Mouse (Mus musculus) heart, embryonic 14.5 days (tissue): ENCODE measurements around the gene Gpr18. TPM values are rescaled to one million over a fixed set of nuclear protein-coding genes. Genes with fewer than 3 reads are reported as not detected.

Experiments
- ATAC-seq: fragments of 200-750 bp; cut with Nextera tagmentation; 2 replicates; pipeline ENCODE4 v1.8.0; 2017; ENCODE audit warnings: low read depth, moderate TSS enrichment; ENCODE audit not compliant: insufficient number of reproducible peaks, insufficient read depth, low FRiP score
- H3K27ac ChIP-seq, 2 experiments: fragments of 200-500 bp in 1 of 2; fragments of 300-500 bp in 1 of 2; sonication (generic) in 1 of 2; replicated peaks in 1 of 2; 2 replicates each; pipeline ENCODE4 v1.5.1; 2012 to 2014; ENCODE audit warnings: low read depth in 2 of 2, low read length in 2 of 2, control low read depth in 1 of 2, mild to moderate bottlenecking in 1 of 2, mixed read lengths in 1 of 2; ENCODE audit not compliant: control insufficient read depth in 1 of 2, insufficient read depth in 1 of 2
- H3K27me3 ChIP-seq: fragments of 300-500 bp; sonication (generic); 2 replicates; pipeline ENCODE4 v1.6.1; 2014; ENCODE audit warnings: mild to moderate bottlenecking, low read length, control low read depth; ENCODE audit not compliant: control insufficient read depth, insufficient read depth
- H3K36me3 ChIP-seq: fragments of 300-500 bp; sonication (generic); 2 replicates; pipeline ENCODE4 v1.6.1; 2014; ENCODE audit warnings: mild to moderate bottlenecking, control low read depth, low read length, mixed read lengths; ENCODE audit not compliant: control insufficient read depth, insufficient read depth
- H3K4me1 ChIP-seq, 2 experiments: fragments of 200-500 bp in 1 of 2; fragments of 300-500 bp in 1 of 2; sonication (generic) in 1 of 2; 2 replicates each; pipeline ENCODE4 v1.6.1; 2012 to 2014; ENCODE audit warnings: low read length in 2 of 2, control low read depth in 1 of 2, mixed read lengths in 1 of 2; ENCODE audit not compliant: control insufficient read depth in 2 of 2, insufficient read depth in 2 of 2
- H3K4me2 ChIP-seq: fragments of 300-500 bp; sonication (generic); 2 replicates; pipeline ENCODE4 v1.6.1; 2014; ENCODE audit warnings: mild to moderate bottlenecking, low read length
- H3K4me3 ChIP-seq, 2 experiments: fragments of 200-500 bp in 1 of 2; fragments of 300-500 bp in 1 of 2; sonication (generic) in 1 of 2; 2 replicates each; pipeline ENCODE4 v1.5.1; 2012 to 2014; ENCODE audit warnings: low read length in 2 of 2, mild to moderate bottlenecking in 2 of 2, control low read depth in 1 of 2, low read depth in 1 of 2, moderate library complexity in 1 of 2; ENCODE audit not compliant: control insufficient read depth in 1 of 2, insufficient read depth in 1 of 2
- H3K9ac ChIP-seq: fragments of 300-500 bp; sonication (generic); 2 replicates; pipeline ENCODE4 v1.6.1; 2014; ENCODE audit warnings: mild to moderate bottlenecking, low read length
- H3K9me3 ChIP-seq: fragments of 300-500 bp; sonication (generic); 2 replicates; pipeline ENCODE4 v1.6.1; 2016; ENCODE audit warnings: low read length, control low read depth; ENCODE audit not compliant: control insufficient read depth
- WGBS: fragments of 180-500 bp; shearing (Covaris S2); extraction: QIAGEN DNeasy Blood & Tissue Kit; methylation state at CpG from one replicate; pipeline ENCODE4 v1.1.7; 2014; 5-methylcytosine and 5-hydroxymethylcytosine counted together
- polyA plus RNA-seq: library from polyadenylated mRNA; unstranded; fragments of >200 nt; fragmentation: Nextera tagmentation; extraction: Ambion mirVana; gene quantifications from 2 replicates; pipeline ENCODE4 v1.2.1, GENCODE M21; 2014

Gene Gpr18
- polyA plus RNA-seq, 1 experiment from 2014 or later, result not detected

DNA sequence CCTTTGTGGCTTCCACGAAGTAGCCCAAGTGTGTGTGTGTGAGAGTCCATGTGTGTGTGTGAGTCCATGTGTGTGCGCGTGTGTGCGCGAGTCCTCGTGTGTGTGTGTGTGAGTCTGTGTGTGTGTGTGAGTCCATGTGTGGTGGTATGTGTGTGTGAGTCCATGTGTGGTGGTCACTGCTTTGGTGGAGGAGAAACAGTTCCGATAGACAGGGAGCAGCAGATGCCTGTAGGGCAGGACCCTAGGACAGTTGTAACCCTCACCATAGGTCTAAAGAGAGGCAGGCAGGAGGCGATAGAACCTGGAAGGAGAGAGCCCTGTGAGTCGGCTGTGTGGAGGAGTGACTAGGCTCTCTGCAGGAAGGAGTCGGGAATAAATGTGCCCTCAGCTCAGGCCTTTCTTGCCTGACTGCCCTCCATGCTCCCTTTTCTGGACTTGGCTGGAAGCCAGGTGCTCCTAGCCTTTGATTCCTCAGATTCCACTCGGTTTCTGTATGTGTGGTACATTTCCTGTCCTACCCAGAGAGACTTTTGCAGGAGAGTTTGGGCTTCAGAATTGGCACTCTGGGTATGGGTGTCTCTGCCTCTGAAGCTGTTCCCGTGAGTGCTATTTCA is 5.0 kb upstream of the Gpr18 start:
- no peaks in the 10 kb centered on the region for H3K27me3 ChIP-seq
- H3K9me3 ChIP-seq, result no peaks in the 10 kb centered on the region
- no peak overlapping the region for H3K4me3 ChIP-seq
- H3K9ac ChIP-seq, result 0 out of 2 replicates have a peak overlapping the region, but pooled peaks have one; percentile 2
- H3K36me3 ChIP-seq, result peaks cover 18% of the 10 kb centered on the region
- H3K4me1 ChIP-seq, result peaks cover 4 to 23% of the 10 kb centered on the region in 2 experiments
- 60% methylated on average over 12 of the region's 12 CpGs for WGBS
- no peak overlapping the region for H3K4me2 ChIP-seq
- ATAC-seq, result no peak
- H3K27ac ChIP-seq, result peak overlapping the region; percentile 9 to 54; a peak in 1 of 4 replicates

DNA sequence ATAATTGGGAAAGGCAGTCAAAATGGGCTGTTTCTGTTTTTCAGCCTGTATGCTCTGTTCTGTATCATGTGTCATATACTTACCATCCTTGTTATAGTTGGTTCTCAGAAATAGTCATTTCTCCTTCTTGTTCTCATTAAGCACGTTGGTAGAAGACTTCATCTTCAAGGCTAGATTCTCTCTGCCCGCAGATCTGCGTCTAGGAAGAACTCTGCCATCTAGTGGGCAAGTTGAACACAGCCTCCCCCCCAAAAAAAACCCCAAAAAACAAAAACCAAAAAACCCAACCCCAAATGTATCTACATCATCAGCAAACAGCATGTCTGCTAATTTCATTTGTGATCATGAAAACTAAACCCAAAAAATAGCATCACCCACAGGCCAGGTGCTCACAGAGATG is 4.2 kb upstream of the Gpr18 start:
- no peak for ATAC-seq
- H3K4me2 ChIP-seq, result no peak overlapping the region
- H3K9ac ChIP-seq, result no peak overlapping the region
- H3K4me1 ChIP-seq, result peaks cover 4 to 19% of the 10 kb centered on the region in 2 experiments
- H3K27me3 ChIP-seq, result no peaks in the 10 kb centered on the region
- no peak overlapping the region for H3K4me3 ChIP-seq
- H3K27ac ChIP-seq, result no peak overlapping the region
- WGBS, result 19% methylated on average over 3 of the region's 3 CpGs
- no peaks in the 10 kb centered on the region for H3K9me3 ChIP-seq
- peaks cover 18% of the 10 kb centered on the region for H3K36me3 ChIP-seq

DNA sequence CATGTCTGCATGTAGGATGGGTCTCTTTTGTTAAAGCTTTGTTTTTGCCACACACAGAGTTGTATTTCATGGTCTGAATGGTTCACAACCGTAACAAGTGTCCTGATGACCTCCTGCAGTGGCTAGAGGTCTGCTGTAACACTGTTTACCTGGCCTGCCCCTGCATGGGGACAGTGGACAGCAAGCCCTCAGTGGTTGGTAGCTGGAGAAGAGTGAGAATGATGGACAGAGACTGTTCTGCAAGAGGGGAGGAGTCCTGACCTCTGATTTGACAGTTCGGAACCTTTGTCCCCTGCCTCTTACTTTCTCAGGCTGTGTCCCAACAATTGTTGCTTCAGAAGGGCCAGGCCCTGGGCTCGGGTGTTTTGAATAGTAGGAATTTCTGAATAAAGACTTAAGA is 2.7 kb upstream of the Gpr18 start:
- Histone ChIP-seq H3K36me3 (peaks cover 18% of the 10 kb centered on the region), H3K9me3 (no peaks in the 10 kb centered on the region), H3K27ac (no peak overlapping the region), H3K4me2 (no peak overlapping the region), H3K27me3 (no peaks in the 10 kb centered on the region), H3K4me1 (peaks cover 4 to 17% of the 10 kb centered on the region in 2 experiments), H3K4me3 (no peak overlapping the region), H3K9ac (no peak overlapping the region)
- WGBS, result 77% methylated on average over 3 of the region's 3 CpGs
- no peak for ATAC-seq

DNA sequence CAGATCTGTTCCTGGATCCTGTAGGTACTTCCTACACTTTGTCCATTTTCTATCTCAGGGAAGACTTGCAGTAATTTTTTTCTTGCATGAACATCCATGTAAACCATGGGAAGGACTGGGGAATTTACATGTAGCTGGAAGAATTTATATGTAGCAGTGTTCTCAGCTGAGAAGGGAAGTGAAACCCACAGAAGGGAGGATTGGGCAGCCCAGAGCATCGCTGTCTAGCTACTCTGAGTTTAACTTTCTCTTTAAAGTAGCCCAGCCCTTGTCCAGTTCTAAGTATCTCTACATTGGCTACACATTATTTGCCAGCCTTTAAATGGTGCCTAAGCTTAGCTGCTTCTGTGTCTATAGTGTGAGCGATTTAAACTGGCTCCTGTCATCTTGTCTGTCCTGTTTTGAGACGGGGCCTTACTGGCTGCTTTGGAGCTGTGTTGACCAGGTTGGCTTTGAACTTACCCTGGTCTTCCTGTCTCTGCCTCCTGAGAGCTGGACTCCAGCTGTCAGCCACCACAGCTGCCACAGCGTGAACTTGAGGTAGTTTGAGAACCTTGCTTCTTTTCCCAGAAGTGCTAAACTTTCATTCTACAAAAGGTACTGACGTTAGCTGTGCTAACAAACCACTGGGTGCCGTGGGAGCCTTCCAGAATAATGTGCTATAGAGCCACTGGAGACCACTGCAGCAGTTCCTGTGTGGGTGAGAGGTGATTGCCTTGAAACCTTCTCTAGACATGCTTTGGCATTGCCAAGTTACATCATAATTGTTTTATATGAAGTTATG is 922 bp upstream of the Gpr18 start:
- peaks cover 31% of the 10 kb centered on the region for H3K36me3 ChIP-seq
- WGBS, result 84% methylated on average over 6 of the region's 6 CpGs
- H3K9me3 ChIP-seq, result no peaks in the 10 kb centered on the region
- no peaks in the 10 kb centered on the region for H3K27me3 ChIP-seq
- no peak overlapping the region for H3K27ac ChIP-seq
- H3K9ac ChIP-seq, result no peak overlapping the region
- H3K4me2 ChIP-seq, result no peak overlapping the region
- H3K4me3 ChIP-seq, result no peak overlapping the region
- ATAC-seq, result no peak
- peaks cover 4 to 16% of the 10 kb centered on the region in 2 experiments for H3K4me1 ChIP-seq

DNA sequence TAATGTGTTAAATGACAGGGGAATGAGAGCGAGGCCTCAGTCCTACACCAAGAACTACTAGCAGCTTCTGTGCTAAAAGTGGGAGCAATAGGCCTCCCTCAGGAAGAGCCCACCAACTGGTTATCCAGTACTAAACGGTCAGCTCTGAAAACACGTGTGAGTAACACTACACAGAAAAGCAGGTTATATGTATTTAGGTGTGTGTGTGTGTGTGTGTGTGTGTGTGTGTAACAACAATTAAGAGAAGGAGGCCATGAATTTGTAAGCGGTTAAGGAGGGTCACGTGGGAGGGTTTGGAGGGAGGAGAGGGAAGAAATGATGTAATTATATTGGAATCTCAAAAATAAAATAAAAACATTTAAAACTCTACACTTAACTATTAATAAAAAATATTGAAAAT is 438 bp downstream of the Gpr18 start:
- no peak for ATAC-seq
- H3K36me3 ChIP-seq, result peaks cover 32% of the 10 kb centered on the region
- H3K9me3 ChIP-seq, result no peaks in the 10 kb centered on the region
- no peak overlapping the region for H3K27ac ChIP-seq
- H3K9ac ChIP-seq, result no peak overlapping the region
- peaks cover 0 to 3% of the 10 kb centered on the region in 2 experiments; a peak in 3 of 4 replicates for H3K4me1 ChIP-seq
- no peak overlapping the region for H3K4me2 ChIP-seq
- 82% methylated on average over 5 of the region's 5 CpGs for WGBS
- no peaks in the 10 kb centered on the region for H3K27me3 ChIP-seq
- no peak overlapping the region for H3K4me3 ChIP-seq

DNA sequence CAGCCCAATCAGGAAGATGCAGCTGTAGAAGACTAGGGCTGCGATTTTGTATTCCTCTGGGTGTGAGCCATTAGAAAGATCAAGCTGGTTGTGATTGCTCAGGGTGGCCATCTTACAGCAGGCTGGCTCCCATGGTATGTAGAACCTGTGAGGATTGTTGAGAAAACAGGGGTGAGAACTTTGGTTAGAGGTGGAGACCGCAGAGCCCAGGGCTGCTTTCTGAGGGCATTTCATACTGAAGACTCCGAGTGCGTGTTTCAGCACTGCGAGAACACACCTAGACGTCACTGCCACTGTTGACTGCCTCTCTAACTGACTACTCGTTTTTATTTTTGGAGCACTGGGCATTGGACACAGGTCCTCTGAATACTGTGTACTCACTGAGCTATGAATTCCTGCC is 3.1 kb downstream of the Gpr18 start:
- 86% methylated on average over 7 of the region's 7 CpGs for WGBS
- H3K4me2 ChIP-seq, result no peak overlapping the region
- no peaks in the 10 kb centered on the region for H3K27me3 ChIP-seq
- H3K9me3 ChIP-seq, result no peaks in the 10 kb centered on the region
- ATAC-seq, result no peak
- no peak overlapping the region for H3K27ac ChIP-seq
- no peak overlapping the region for H3K9ac ChIP-seq
- H3K4me1 ChIP-seq, result no peaks in the 10 kb centered on the region; a peak in 1 of 4 replicates
- H3K4me3 ChIP-seq, result no peak overlapping the region
- peaks cover 53% of the 10 kb centered on the region for H3K36me3 ChIP-seq

DNA sequence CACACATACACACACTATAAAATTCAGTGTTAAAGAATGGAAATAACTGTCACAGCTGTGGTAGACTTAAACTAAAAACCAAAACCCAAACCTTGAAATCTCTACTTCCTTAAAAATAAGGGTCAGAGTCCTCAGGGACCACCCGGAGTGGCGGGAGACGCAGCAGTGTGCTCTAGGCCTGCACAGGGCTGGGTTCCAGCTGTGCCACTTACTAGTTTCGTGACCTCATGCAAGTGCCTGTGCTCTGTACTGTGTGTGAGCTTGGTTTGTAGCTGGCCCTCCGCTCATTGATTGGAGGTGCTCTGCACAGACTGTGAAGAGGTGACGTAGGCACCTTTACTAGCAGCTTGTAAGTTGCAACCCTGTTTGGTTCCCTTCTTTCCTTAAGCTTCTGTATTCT is 5.7 kb downstream of the Gpr18 start:
- Histone ChIP-seq H3K4me3 (no peak overlapping the region), H3K4me2 (no peak overlapping the region), H3K4me1 (peaks cover 0 to under 1% of the 10 kb centered on the region in 2 experiments; a peak in 1 of 4 replicates), H3K27ac (no peak overlapping the region), H3K9ac (no peak overlapping the region), H3K27me3 (no peaks in the 10 kb centered on the region), H3K36me3 (peaks cover 56% of the 10 kb centered on the region), H3K9me3 (no peaks in the 10 kb centered on the region)
- WGBS, result 97% methylated on average over 6 of the region's 6 CpGs
- ATAC-seq, result no peak
